Mouse (Mus musculus) forebrain, embryonic 16.5 days (tissue): ENCODE measurements around the gene Rasa2. TPM values are rescaled to one million over a fixed set of nuclear protein-coding genes. Genes with fewer than 3 reads are reported as not detected.
A peak's percentile ranks its signal among the peaks of the same experiment; 100 is the strongest.
"Not testable (repeated sequence)": the region's sequence is repeated elsewhere in the genome, so short reads cannot be mapped to it uniquely, and the experiment has no call there.

Experiments
- ATAC-seq: fragments of 200-750 bp; cut with Nextera tagmentation; 2 replicates; pipeline ENCODE4 v1.8.0; 2017; ENCODE audit warnings: mild to moderate bottlenecking, moderate library complexity
- H3K27ac ChIP-seq: fragments of 300-500 bp; sonication (generic); 2 replicates; pipeline ENCODE4 v1.5.1; 2014; ENCODE audit warnings: low read length, control low read depth
- H3K27me3 ChIP-seq: fragments of 300-500 bp; sonication (generic); replicated peaks from 2 replicates; pipeline ENCODE4 v1.6.1; 2014; ENCODE audit warnings: low read length; ENCODE audit not compliant: control insufficient read depth, insufficient read depth
- H3K36me3 ChIP-seq: fragments of 300-500 bp; sonication (generic); 2 replicates; pipeline ENCODE4 v1.6.1; 2014; ENCODE audit not compliant: control insufficient read depth, insufficient read depth
- H3K4me1 ChIP-seq: fragments of 300-500 bp; sonication (generic); replicated peaks from 2 replicates; pipeline ENCODE4 v1.6.1; 2014; ENCODE audit warnings: low read length; ENCODE audit not compliant: control insufficient read depth, insufficient read depth
- H3K4me2 ChIP-seq: fragments of 300-500 bp; sonication (generic); 2 replicates; pipeline ENCODE4 v1.6.1; 2014; ENCODE audit warnings: mild to moderate bottlenecking, low read length, control low read depth
- H3K4me3 ChIP-seq: fragments of 300-500 bp; sonication (generic); replicated peaks from 2 replicates; pipeline ENCODE4 v1.5.1; 2014; ENCODE audit warnings: mild to moderate bottlenecking, low read length, control low read depth
- H3K9ac ChIP-seq: fragments of 300-500 bp; sonication (generic); replicated peaks from 2 replicates; pipeline ENCODE4 v1.6.1; 2014; ENCODE audit warnings: low read depth, low read length, control low read depth
- H3K9me3 ChIP-seq: fragments of 300-500 bp; sonication (generic); 2 replicates; pipeline ENCODE4 v1.6.1; 2016; ENCODE audit warnings: low read length; ENCODE audit not compliant: control insufficient read depth
- WGBS: fragments of 180-500 bp; shearing (Covaris S2); extraction: QIAGEN DNeasy Blood & Tissue Kit; methylation state at CpG from one replicate; pipeline ENCODE4 v1.1.7; 2014; 5-methylcytosine and 5-hydroxymethylcytosine counted together
- polyA plus RNA-seq: library from polyadenylated mRNA; unstranded; fragments of >200 nt; fragmentation: Nextera tagmentation; extraction: Ambion mirVana; gene quantifications from 2 replicates; pipeline ENCODE4 v1.2.1, GENCODE M21; 2015

Rasa2 gene
- polyA plus RNA-seq, 1 experiment from 2014 or later, result 22.8 TPM

DNA sequence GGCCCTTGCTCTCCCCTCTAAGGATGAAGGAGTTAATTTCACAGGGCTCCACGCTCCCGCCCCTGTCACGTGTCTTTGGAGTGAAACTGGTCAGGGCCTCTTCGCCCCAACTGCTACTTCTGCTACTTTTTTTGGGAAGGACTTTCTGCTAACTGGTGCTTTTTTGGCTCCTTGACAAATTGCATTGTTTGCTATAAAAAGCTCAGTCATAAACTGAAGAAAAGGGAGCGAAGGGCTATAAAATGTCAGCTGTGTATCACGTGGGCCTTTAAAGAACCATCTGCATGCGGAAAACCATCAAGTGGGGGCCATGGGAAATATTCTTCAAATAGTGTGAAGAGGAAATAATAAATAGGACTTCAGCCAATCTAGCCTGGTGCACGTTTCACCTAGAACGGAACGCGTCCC lies 100.7 kb downstream of the Rasa2 start:
- Histone ChIP-seq H3K9ac (no peak overlapping the region), H3K4me1 (peaks cover 7% of the 10 kb centered on the region), H3K27ac (no peak overlapping the region), H3K36me3 (no peaks in the 10 kb centered on the region), H3K4me2 (no peak overlapping the region), H3K9me3 (no peaks in the 10 kb centered on the region), H3K27me3 (no peaks in the 10 kb centered on the region), H3K4me3 (no peak overlapping the region)
- WGBS, result 43% methylated on average over 11 of the region's 11 CpGs
- peak; percentile 55 for ATAC-seq

DNA sequence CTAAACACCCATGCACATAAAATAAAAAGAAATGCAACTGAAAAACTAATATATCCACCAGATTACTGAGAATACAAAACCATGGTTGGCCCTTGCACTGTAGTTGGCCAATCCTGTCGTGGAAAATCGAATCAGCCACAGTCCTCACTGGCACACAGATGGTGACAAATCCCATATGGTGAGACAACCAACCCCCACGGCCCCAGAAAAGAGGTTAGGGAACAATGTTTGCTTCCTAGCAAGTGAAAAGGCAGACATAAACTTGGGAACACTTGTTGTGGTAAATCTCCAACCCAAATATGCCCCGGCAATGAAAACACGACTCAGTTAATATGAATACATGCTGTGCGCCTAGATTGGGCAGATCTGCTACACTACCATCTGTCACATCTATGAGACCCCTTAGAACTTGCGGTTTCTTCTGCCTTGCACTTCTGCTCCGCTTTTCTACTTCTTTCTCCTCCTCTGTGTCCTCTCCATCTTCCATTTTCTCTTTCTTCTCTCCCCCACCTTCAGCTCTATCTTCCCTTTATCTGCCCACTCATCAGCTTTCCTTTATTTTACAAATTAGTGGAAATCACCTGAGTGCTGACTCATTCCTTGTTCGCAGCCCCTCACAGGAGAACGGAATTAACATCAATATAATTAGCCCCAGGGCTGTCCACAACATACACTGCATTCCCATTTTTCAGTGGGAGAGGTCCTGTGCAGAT lies 101.3 kb downstream of the Rasa2 start:
- ATAC-seq, result peak; percentile 49; the same call in 1 of the 2 replicates
- H3K4me2 ChIP-seq, result no peak overlapping the region
- 49% methylated on average over 10 of the region's 10 CpGs for WGBS

DNA sequence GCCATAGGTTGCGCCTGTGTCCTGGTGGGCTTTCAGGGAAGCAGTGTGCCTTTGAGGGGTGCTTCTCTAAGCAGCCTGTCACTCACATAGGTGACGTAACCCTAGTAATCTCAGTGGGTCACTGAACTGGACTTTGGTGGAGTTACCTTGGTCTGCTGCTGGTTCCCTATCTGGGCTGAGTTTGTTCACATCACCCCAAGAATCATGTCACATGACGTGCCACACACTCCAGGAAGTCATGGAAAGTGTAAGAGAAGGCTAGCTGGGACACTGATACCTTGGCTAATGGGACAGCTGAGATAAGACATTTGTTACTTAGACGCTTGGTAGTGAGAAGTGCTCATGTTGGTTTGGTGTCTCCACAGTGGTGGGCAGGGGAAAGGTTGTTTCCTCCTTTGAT lies 105.4 kb downstream of the Rasa2 start:
- Histone ChIP-seq H3K4me1 (peaks cover 5% of the 10 kb centered on the region), H3K27me3 (no peaks in the 10 kb centered on the region), H3K4me2 (no peak overlapping the region), H3K27ac (no peak overlapping the region), H3K9me3 (no peaks in the 10 kb centered on the region), H3K9ac (no peak overlapping the region), H3K36me3 (no peaks in the 10 kb centered on the region), H3K4me3 (no peak overlapping the region)
- ATAC-seq, result no peak
- 86% methylated on average over 4 of the region's 4 CpGs for WGBS

More for the DNA sequence above, 101.3 kb downstream of the Rasa2 start:
- no peaks in the 10 kb centered on the region for H3K36me3 ChIP-seq
- H3K4me3 ChIP-seq, result no peak overlapping the region
- H3K4me1 ChIP-seq, result peaks cover 5% of the 10 kb centered on the region
- no peak overlapping the region for H3K9ac ChIP-seq
- no peaks in the 10 kb centered on the region for H3K27me3 ChIP-seq
- H3K27ac ChIP-seq, result no peak overlapping the region
- H3K9me3 ChIP-seq, result no peaks in the 10 kb centered on the region

DNA sequence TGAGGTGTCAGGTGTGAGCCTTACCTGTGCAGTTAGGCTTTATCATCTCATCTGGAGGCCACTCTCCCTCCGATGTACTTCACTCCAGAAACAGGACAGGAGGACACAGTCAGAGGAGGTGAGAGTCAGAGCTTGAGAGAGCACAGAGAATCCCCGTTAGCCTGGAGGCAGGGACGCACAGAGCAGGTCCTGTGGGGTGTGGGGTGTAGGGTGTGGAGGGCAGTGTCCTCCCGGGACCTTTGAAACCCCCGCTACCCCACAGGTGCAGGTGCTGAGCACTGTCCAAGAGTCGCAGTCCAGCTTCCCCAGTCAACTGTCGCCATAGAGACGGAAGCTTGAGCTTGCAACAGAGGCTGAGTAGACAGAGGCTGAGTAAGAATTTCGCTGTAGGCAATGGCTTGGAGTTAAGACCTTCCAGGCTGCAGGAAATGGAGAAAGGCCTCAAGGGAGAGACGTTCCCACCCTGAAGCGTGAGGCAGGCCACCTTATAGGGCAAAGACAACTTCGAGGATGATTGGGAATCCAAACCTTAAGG lies 106.4 kb downstream of the Rasa2 start, which contains the start of gene Gm28729:
TSS of gene Gm28729 (minus strand) at position 293 of the 535 bp plus-strand sequence.
- no peak within 1 kb of the TSS for H3K27ac ChIP-seq
- peaks cover 2% of the 10 kb centered on the region; the same call in 1 of the 2 replicates for H3K4me1 ChIP-seq
- H3K9ac ChIP-seq, result no peak within 1 kb of the TSS
- no peaks in the 10 kb centered on the region for H3K36me3 ChIP-seq
- no peaks in the 10 kb centered on the region for H3K27me3 ChIP-seq
- ATAC-seq, result no peak
- WGBS, result 62% methylated on average over 12 of the region's 12 CpGs
- no peaks in the 10 kb centered on the region for H3K9me3 ChIP-seq
- H3K4me3 ChIP-seq, result no peak within 1 kb of the TSS
- H3K4me2 ChIP-seq, result no peak within 1 kb of the TSS

DNA sequence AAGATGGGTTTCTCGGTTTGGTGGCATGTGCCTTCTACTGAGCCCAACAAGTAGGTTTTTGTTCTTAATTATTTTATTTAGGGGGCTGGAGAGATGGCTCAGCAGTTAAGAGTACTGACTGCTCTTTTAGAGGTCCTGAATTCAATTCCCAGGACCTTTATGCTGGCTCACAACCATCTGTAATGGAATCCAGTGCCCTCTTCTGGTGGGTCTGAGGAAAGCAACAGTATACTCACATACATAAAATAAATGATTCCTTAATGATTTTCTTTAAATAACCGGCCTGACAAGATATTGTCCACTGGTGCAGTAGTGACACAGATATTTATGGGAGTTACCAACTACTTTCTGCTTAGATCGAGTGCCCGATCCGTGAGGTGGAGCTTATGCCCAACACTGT lies 108.3 kb downstream of the Rasa2 start:
- no peaks in the 10 kb centered on the region for H3K27me3 ChIP-seq
- no peak overlapping the region for H3K9ac ChIP-seq
- H3K9me3 ChIP-seq, result no peaks in the 10 kb centered on the region
- no peak overlapping the region for H3K27ac ChIP-seq
- H3K36me3 ChIP-seq, result no peaks in the 10 kb centered on the region
- WGBS, result 90% methylated on average over 5 of the region's 5 CpGs
- no peaks in the 10 kb centered on the region for H3K4me1 ChIP-seq
- no peak overlapping the region for H3K4me2 ChIP-seq
- no peak for ATAC-seq
- no peak overlapping the region for H3K4me3 ChIP-seq

DNA sequence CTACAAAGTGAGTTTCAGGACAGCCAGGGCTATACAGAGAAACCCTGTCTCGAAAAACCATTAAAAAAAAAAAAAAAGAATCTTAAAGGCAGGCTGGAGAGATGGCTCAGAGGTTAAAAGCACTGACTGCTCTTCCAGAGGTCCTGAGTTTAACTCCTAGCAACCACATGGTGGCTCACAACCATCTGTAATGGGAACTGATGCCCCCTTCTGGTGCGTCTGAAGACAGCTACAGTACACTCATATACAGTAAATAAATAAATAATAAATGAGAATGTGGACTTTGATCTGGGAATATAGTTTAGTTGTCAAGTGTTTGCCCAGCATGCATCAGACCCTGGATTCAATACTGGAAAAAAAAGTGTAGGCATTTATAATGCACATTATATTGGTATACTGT lies 109.8 kb downstream of the Rasa2 start:
- not testable (repeated sequence) for H3K4me1 ChIP-seq, H3K27me3 ChIP-seq, H3K9me3 ChIP-seq, H3K9ac ChIP-seq, H3K4me2 ChIP-seq, H3K27ac ChIP-seq, H3K4me3 ChIP-seq, H3K36me3 ChIP-seq, ATAC-seq
- 84% methylated on average over 2 of the region's 2 CpGs for WGBS

DNA sequence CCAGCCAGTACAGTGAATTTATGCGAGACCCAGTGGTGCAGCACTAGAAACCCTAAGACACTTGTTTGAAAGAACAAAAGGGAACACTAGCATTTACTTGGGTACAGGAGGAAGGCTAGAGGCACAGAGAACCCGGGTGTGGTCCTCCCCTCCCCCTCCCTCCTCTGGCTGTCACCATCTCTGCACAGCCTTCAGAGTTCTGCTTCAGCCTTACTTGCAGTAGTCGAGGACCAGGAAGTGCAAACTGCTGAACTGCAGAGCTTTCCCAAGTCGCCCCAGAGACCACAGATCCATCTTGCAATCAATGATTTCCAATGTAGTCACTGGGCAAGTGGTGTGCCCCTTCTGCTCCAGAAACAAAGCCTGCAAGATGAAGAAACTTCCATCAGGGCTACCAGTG lies 114.0 kb downstream of the Rasa2 start:
- Histone ChIP-seq H3K27me3 (no peaks in the 10 kb centered on the region), H3K27ac (no peak overlapping the region), H3K4me2 (no peak overlapping the region), H3K9ac (no peak overlapping the region), H3K4me3 (no peak overlapping the region), H3K9me3 (no peaks in the 10 kb centered on the region), H3K4me1 (no peaks in the 10 kb centered on the region), H3K36me3 (no peaks in the 10 kb centered on the region)
- no peak for ATAC-seq
- 36% methylated on average over 4 of the region's 4 CpGs for WGBS

DNA sequence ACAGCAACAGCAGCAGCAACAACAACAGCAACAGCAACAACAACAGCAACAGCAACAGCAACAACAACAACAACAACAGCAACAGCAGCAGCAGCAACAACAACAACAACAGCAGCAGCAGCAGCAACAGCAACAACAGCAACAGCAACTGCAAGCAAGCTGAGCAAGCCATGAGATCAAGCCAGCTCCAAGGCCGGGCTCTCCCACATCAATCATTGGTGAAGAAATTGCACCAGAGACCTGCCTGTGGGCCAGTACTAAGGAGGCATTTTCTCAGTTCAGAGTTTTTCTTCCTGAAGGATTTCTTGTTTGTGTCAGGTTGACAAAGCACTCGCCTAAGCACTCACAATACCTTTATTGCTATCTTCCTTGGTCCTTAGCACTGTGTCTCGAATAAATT lies 114.6 kb downstream of the Rasa2 start:
- H3K9me3 ChIP-seq, result no peaks in the 10 kb centered on the region
- no peak overlapping the region for H3K4me2 ChIP-seq
- H3K4me3 ChIP-seq, result no peak overlapping the region
- H3K27ac ChIP-seq, result no peak overlapping the region
- H3K27me3 ChIP-seq, result no peaks in the 10 kb centered on the region
- no peak overlapping the region for H3K9ac ChIP-seq
- H3K4me1 ChIP-seq, result no peaks in the 10 kb centered on the region
- WGBS, result 62% methylated on average over 3 of the region's 3 CpGs
- H3K36me3 ChIP-seq, result no peaks in the 10 kb centered on the region
- no peak for ATAC-seq

DNA sequence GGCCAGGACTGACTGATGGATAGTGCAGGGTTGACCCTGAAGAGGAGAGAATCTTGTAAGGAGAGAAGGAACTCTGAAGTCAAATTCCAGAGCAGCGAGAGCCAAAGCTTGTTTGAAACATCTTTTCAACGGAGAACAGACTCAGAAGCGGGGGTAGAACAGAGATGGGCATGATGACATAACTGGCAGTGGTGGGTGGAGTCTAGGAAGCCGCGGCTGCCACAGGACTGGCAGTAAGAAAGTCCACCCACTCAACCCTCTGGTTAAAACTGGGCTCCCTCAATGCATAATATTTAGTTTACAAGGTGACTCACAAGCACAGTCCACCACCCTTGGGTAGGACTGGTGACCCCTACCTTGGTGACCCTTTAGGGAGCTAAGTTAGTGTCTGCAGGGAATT lies 115.7 kb downstream of the Rasa2 start:
- Histone ChIP-seq H3K27ac (no peak overlapping the region), H3K9me3 (no peaks in the 10 kb centered on the region), H3K4me1 (no peaks in the 10 kb centered on the region), H3K4me2 (no peak overlapping the region), H3K4me3 (no peak overlapping the region), H3K36me3 (no peaks in the 10 kb centered on the region), H3K27me3 (no peaks in the 10 kb centered on the region), H3K9ac (no peak overlapping the region)
- ATAC-seq, result no peak
- 86% methylated on average over 5 of the region's 5 CpGs for WGBS
